Mouse (Mus musculus): ENCODE measurements around the gene Slc2a4.

GRCm38 (mm10) chr11:69970775-69971174, 22.8 kb upstream of the Slc2a4 start:
- TF ChIP-seq POLR2AphosphoS2 (IDR thresholded peaks at IDR 0.05; ENCODE audit: insufficient read length, low read depth) (no peak), REST (IDR thresholded peaks at IDR 0.05; ENCODE audit: insufficient read depth, insufficient read length) (no peak), POLR2A (IDR thresholded peaks at IDR 0.05; ENCODE audit: insufficient read length, low read depth) (no peak), TCF3 (IDR thresholded peaks at IDR 0.05; ENCODE audit: insufficient read length, low read depth) (no peak), MAX (IDR thresholded peaks at IDR 0.05; ENCODE audit: low read depth) (no peak), E2F4 (IDR thresholded peaks at IDR 0.05; ENCODE audit: insufficient read depth) (no peak), MYOD1 (IDR thresholded peaks at IDR 0.05; ENCODE audit: control insufficient read depth in 1 of 3, insufficient read length in 2 of 3, low read depth in 2 of 3) (no peak), CEBPB (IDR thresholded peaks at IDR 0.05; ENCODE audit: insufficient read depth, poor library complexity, severe bottlenecking) (no peak), SRF (IDR thresholded peaks at IDR 0.05; ENCODE audit: control insufficient read depth, insufficient read length, low read depth) (no peak), USF1 (IDR thresholded peaks at IDR 0.05; ENCODE audit: low read depth) (no peak), TCF12 (IDR thresholded peaks at IDR 0.05; ENCODE audit: insufficient read depth, poor library complexity, severe bottlenecking) (no peak), MYOG (IDR thresholded peaks at IDR 0.05; ENCODE audit: control insufficient read depth in 1 of 3, insufficient read depth in 1 of 3, insufficient read length in 2 of 3, low read depth in 2 of 3) (no peak)
